Mouse (Mus musculus) lung, embryonic 15.5 days (tissue): ENCODE results near the gene Ugt1a1. TPM values are rescaled to one million over a fixed set of nuclear protein-coding genes. Genes with fewer than 3 reads are reported as not detected.

Experiments
- ATAC-seq: fragments of 200-750 bp; cut with Nextera tagmentation; 2 replicates; pipeline ENCODE4 v1.8.0; 2017; ENCODE audit warnings: moderate number of reproducible peaks, borderline replicate concordance; ENCODE audit not compliant: low FRiP score, low TSS enrichment; ENCODE audit errors: extremely low read depth
- H3K27ac ChIP-seq: fragments of 300-500 bp; sonication (generic); 2 replicates; pipeline ENCODE4 v1.5.1; 2015; ENCODE audit warnings: moderate library complexity, mild to moderate bottlenecking, inconsistent platforms
- H3K27me3 ChIP-seq: fragments of 300-500 bp; sonication (generic); 2 replicates; pipeline ENCODE4 v1.6.1; 2015; ENCODE audit warnings: inconsistent platforms
- H3K36me3 ChIP-seq: fragments of 300-500 bp; sonication (generic); 2 replicates; pipeline ENCODE4 v1.6.1; 2015; ENCODE audit warnings: inconsistent platforms
- H3K4me1 ChIP-seq: fragments of 300-500 bp; sonication (generic); 2 replicates; pipeline ENCODE4 v1.6.1; 2015; ENCODE audit warnings: inconsistent platforms
- H3K4me2 ChIP-seq: fragments of 300-500 bp; sonication (generic); 2 replicates; pipeline ENCODE4 v1.6.1; 2015; ENCODE audit warnings: inconsistent platforms, mild to moderate bottlenecking, moderate library complexity
- H3K4me3 ChIP-seq: fragments of 300-500 bp; sonication (generic); 2 replicates; pipeline ENCODE4 v1.5.1; 2015; ENCODE audit warnings: mild to moderate bottlenecking, inconsistent platforms
- H3K9ac ChIP-seq: fragments of 300-500 bp; sonication (generic); 2 replicates; pipeline ENCODE4 v1.6.1; 2015; ENCODE audit warnings: inconsistent platforms
- H3K9me3 ChIP-seq: fragments of 300-500 bp; sonication (generic); 2 replicates; pipeline ENCODE4 v1.6.1; 2016; ENCODE audit warnings: inconsistent platforms
- WGBS: fragments of 180-500 bp; shearing (Covaris S2); methylation state at CpG from one replicate; pipeline ENCODE4 v1.1.7; 2015; 5-methylcytosine and 5-hydroxymethylcytosine counted together
- polyA plus RNA-seq: library from polyadenylated mRNA; unstranded; fragments of >200 nt; fragmentation: Nextera tagmentation; extraction: Ambion mirVana; gene quantifications from 2 replicates; pipeline ENCODE4 v1.2.1, GENCODE M21; 2015

Gene Ugt1a1
- polyA plus RNA-seq, 1 experiment from 2014 or later: 0.11 TPM

DNA sequence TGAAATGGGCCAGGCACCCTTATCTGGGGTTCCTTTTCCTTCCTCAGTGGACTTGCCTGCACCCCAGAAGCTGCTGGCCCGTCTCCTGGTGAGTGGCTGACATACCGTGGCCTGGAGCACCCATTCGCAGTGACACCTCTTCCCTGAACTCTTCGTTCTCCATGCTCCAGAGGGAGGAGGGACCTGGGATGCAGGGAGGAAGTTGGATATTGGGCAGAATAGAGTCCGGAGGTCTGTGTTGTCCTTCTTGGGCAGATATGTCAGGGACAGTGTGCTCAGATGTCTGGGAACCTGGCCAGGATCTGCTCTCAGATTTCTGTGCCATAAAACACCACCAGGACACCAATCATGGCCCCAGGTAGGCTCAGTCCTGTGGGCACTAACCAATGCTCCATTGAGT, 28.3 kb downstream of the Ugt1a1 start:
- no peak for ATAC-seq
- H3K27me3 ChIP-seq: no peaks in the 10 kb centered on the region

DNA sequence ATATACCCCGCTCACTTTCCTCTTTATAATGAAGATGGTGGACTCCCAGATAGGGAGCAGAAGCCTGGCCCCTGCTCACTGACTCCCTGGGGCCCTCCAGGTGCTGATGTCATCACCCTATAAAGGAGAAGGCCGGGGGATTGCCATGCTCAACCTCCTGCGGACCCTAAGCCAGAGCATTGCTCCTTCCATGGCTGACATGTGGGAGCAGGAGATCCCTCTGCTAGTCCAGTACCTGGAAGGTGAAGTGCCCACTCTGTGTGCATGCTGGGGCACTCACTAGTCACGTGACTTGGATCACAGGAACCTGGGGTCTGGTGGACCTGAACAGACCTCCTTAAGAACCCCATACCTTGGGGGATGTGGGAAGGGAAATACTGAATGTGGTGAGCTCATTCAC, 28.8 kb downstream of the Ugt1a1 start:
- ATAC-seq: peak; percentile 8; the same call in 1 of the 2 replicates

More for the DNA sequence above, 28.3 kb downstream of the Ugt1a1 start:
- no peak overlapping the region for H3K4me3 ChIP-seq
- H3K4me2 ChIP-seq: no peak overlapping the region
- H3K4me1 ChIP-seq: no peaks in the 10 kb centered on the region
- H3K36me3 ChIP-seq: no peaks in the 10 kb centered on the region
- H3K27ac ChIP-seq: no peak overlapping the region
- peaks cover 33% of the 10 kb centered on the region; the same call in 1 of the 2 replicates for H3K9me3 ChIP-seq
- 70% methylated on average over 5 of the region's 5 CpGs for WGBS
- H3K9ac ChIP-seq: no peak overlapping the region

GRCm38 (mm10) chr1:88243861-88244260, 32.1 kb downstream of the Ugt1a1 start:
- no peaks in the 10 kb centered on the region for H3K36me3 ChIP-seq
- H3K27ac ChIP-seq: no peak overlapping the region
- H3K9me3 ChIP-seq: peaks cover 22% of the 10 kb centered on the region; the same call in 1 of the 2 replicates
- H3K4me1 ChIP-seq: no peaks in the 10 kb centered on the region
- H3K27me3 ChIP-seq: no peaks in the 10 kb centered on the region
- H3K4me2 ChIP-seq: no peak overlapping the region
- 59% methylated on average over 5 of the region's 5 CpGs for WGBS
- ATAC-seq: no peak
- H3K4me3 ChIP-seq: no peak overlapping the region
- H3K9ac ChIP-seq: no peak overlapping the region

More for the DNA sequence above, 28.8 kb downstream of the Ugt1a1 start:
- Histone ChIP-seq H3K4me3 (no peak overlapping the region), H3K9me3 (peaks cover 30% of the 10 kb centered on the region; the same call in 1 of the 2 replicates), H3K36me3 (no peaks in the 10 kb centered on the region), H3K27ac (no peak overlapping the region), H3K4me1 (no peaks in the 10 kb centered on the region), H3K9ac (no peak overlapping the region), H3K27me3 (no peaks in the 10 kb centered on the region), H3K4me2 (no peak overlapping the region)
- 64% methylated on average over 4 of the region's 4 CpGs for WGBS

DNA sequence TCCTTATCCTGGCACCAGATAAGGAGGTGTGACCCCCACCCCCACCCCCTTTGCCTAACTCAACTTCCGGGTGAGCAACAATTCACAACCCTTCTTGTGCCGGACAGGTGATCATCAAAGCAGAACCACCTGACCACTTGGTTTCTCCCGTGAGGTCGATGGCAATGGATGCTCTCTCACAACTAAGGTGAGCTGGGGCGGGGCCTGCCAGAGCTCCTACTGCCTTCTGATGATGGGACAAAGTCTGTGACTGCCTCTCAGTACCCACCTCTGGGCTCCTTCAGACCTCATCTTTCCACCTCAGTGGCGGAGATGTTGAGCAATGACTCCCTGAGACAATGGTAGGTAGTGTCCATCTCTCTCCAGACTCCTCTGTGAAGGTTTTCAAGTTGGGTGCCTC, 34.1 kb downstream of the Ugt1a1 start:
- Histone ChIP-seq H3K4me1 (no peaks in the 10 kb centered on the region), H3K9me3 (peaks cover 28% of the 10 kb centered on the region), H3K36me3 (no peaks in the 10 kb centered on the region), H3K27me3 (no peaks in the 10 kb centered on the region), H3K4me3 (no peak overlapping the region), H3K4me2 (no peak overlapping the region), H3K9ac (no peak overlapping the region), H3K27ac (no peak overlapping the region)
- 74% methylated on average over 6 of the region's 6 CpGs for WGBS
- ATAC-seq: no peak

DNA sequence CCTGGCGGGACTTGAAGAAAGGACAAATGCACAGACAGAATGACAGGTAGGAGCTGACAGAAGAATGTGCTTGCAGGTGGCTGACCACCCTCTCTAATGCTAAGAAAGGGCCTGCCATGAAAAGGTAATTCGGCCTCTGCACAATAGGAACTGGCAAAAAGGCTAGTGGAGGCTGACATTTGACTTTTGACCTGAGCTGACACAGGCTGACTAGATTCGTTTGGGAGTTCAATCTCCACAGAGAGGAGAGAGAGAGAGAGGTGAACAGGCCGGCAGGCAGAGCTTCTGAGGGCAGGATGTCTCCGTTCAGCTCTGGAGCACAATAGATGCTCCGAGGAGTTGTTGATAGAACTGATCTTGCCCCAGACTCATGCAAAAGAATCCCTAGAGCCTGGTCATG, 34.6 kb downstream of the Ugt1a1 start:
- no peak for ATAC-seq
- 47% methylated on average over 6 of the region's 6 CpGs for WGBS
- H3K36me3 ChIP-seq: no peaks in the 10 kb centered on the region
- H3K27ac ChIP-seq: no peak overlapping the region
- no peaks in the 10 kb centered on the region for H3K4me1 ChIP-seq
- no peak overlapping the region for H3K4me3 ChIP-seq
- no peak overlapping the region for H3K9ac ChIP-seq
- H3K9me3 ChIP-seq: peaks cover 25% of the 10 kb centered on the region
- no peak overlapping the region for H3K4me2 ChIP-seq
- H3K27me3 ChIP-seq: no peaks in the 10 kb centered on the region

DNA sequence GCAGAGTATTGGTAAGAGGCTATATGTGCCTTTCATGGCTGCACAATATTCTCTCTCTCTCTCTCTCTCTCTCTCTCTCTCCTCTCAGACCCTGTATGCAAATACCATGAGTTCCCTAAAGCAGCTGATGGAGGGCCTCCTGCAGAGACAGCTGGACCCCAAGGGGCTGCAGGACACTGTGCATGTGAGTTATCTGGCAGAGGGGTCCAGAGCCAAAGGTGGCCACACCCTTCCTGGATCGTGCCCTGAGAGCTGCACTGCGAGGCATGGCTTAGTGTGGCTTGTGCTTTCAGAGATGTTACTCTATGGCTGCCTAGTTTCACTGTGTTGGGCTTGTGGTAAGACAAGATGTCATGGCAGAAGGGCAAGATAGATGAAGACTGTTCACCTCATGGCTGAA, 35.9 kb downstream of the Ugt1a1 start:
- Histone ChIP-seq H3K4me3 (no peak overlapping the region), H3K4me1 (no peaks in the 10 kb centered on the region), H3K9ac (no peak overlapping the region), H3K36me3 (no peaks in the 10 kb centered on the region), H3K27me3 (no peaks in the 10 kb centered on the region), H3K9me3 (peaks cover 23% of the 10 kb centered on the region), H3K4me2 (no peak overlapping the region), H3K27ac (no peak overlapping the region)
- no peak for ATAC-seq
- WGBS: 45% methylated on average over 2 of the region's 2 CpGs

- no peaks in the 10 kb centered on the region for H3K4me1 ChIP-seq
- H3K36me3 ChIP-seq: no peaks in the 10 kb centered on the region
- peak; percentile 4; the same call in 1 of the 2 replicates for ATAC-seq
- no peak overlapping the region for H3K4me3 ChIP-seq
- H3K9me3 ChIP-seq: peaks cover 19% of the 10 kb centered on the region
- H3K27me3 ChIP-seq: no peaks in the 10 kb centered on the region
- 64% methylated on average over 4 of the region's 4 CpGs for WGBS
- no peak overlapping the region for H3K4me2 ChIP-seq
- H3K9ac ChIP-seq: no peak overlapping the region
- no peak overlapping the region for H3K27ac ChIP-seq
Observed at GRCm38 (mm10) chr1:88248658-88249057, 36.9 kb downstream of the Ugt1a1 start.

GRCm38 (mm10) chr1:88249596-88249995, 37.8 kb downstream of the Ugt1a1 start:
- Histone ChIP-seq H3K4me3 (no peak overlapping the region), H3K4me2 (no peak overlapping the region), H3K9me3 (peaks cover 19% of the 10 kb centered on the region), H3K9ac (no peak overlapping the region), H3K27ac (no peak overlapping the region), H3K4me1 (no peaks in the 10 kb centered on the region), H3K27me3 (no peaks in the 10 kb centered on the region), H3K36me3 (no peaks in the 10 kb centered on the region)
- no peak for ATAC-seq
- 72% methylated on average over 7 of the region's 7 CpGs for WGBS

DNA sequence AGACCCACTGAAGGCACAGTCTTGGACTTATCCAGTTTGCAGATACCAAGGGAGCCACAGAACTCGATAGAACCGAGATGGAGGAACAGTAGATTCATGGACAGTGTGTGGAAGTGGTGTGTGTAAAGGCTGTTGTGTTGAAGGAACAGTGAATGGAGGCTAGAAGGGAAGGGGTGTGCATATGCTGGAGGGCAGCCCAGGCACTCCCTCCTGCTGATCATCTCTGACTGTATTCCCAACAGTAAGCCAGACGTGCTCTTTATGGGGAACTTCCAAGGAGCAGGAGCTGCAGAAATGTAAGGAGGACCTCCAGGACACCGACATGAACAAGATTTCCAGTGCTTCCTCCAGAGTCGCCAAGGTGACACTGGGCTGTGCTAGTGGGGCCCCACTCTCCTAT, 38.3 kb downstream of the Ugt1a1 start:
- Histone ChIP-seq H3K27me3 (no peaks in the 10 kb centered on the region), H3K36me3 (no peaks in the 10 kb centered on the region), H3K4me1 (no peaks in the 10 kb centered on the region), H3K4me2 (no peak overlapping the region), H3K27ac (no peak overlapping the region), H3K9me3 (peaks cover 19% of the 10 kb centered on the region), H3K9ac (no peak overlapping the region), H3K4me3 (no peak overlapping the region)
- no peak for ATAC-seq
- 78% methylated on average over 5 of the region's 5 CpGs for WGBS

DNA sequence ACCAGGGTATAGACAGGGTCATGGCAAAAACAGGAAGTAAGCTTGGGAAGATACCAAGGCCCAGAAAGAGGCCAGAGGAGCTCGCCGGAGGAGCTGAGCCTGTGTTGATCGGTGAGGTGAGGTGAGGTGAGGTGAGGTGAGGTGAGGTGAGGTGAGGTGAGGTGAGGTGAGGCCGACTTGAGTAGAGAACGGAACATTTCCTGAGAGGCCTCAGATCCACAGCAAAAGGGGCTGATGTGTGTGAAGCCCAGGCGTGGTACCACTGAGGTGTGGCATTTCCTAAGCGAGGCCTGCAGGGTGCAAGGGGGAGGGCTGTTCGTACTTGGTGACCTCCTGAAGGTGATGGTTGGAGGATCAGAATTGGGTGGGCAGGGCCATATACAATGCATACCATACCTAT, 41.3 kb downstream of the Ugt1a1 start:
- H3K4me2 ChIP-seq: no peak overlapping the region
- no peak overlapping the region for H3K27ac ChIP-seq
- H3K4me1 ChIP-seq: no peaks in the 10 kb centered on the region
- no peak overlapping the region for H3K4me3 ChIP-seq
- ATAC-seq: no peak
- WGBS: 72% methylated on average over 8 of the region's 8 CpGs
- H3K9me3 ChIP-seq: peaks cover 19% of the 10 kb centered on the region
- no peaks in the 10 kb centered on the region for H3K36me3 ChIP-seq
- no peaks in the 10 kb centered on the region for H3K27me3 ChIP-seq
- H3K9ac ChIP-seq: no peak overlapping the region

DNA sequence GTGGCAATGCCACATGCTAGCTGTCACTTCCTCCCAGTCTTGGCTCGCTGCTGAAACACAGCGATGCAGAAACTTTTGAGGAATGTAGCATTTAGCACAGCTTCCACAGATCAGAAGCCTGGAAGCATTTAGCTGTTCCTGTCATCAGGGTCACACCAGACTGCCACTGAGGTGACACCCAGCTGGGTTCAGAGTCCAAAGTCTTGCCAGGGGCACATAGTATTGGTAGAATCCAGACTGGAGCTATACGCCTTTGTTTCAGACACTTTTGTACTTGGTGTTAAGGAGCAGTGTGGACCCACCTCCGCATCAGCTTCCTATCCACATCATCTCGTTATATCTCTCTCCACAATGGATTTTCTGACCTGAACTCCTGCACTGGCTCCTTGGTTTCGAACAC, 41.8 kb downstream of the Ugt1a1 start:
- H3K27ac ChIP-seq: no peak overlapping the region
- no peak for ATAC-seq
- H3K4me1 ChIP-seq: no peaks in the 10 kb centered on the region
- H3K4me2 ChIP-seq: no peak overlapping the region
- H3K27me3 ChIP-seq: no peaks in the 10 kb centered on the region
- H3K36me3 ChIP-seq: no peaks in the 10 kb centered on the region
- no peak overlapping the region for H3K4me3 ChIP-seq
- H3K9me3 ChIP-seq: peaks cover 19% of the 10 kb centered on the region
- 69% methylated on average over 6 of the region's 6 CpGs for WGBS
- no peak overlapping the region for H3K9ac ChIP-seq

DNA sequence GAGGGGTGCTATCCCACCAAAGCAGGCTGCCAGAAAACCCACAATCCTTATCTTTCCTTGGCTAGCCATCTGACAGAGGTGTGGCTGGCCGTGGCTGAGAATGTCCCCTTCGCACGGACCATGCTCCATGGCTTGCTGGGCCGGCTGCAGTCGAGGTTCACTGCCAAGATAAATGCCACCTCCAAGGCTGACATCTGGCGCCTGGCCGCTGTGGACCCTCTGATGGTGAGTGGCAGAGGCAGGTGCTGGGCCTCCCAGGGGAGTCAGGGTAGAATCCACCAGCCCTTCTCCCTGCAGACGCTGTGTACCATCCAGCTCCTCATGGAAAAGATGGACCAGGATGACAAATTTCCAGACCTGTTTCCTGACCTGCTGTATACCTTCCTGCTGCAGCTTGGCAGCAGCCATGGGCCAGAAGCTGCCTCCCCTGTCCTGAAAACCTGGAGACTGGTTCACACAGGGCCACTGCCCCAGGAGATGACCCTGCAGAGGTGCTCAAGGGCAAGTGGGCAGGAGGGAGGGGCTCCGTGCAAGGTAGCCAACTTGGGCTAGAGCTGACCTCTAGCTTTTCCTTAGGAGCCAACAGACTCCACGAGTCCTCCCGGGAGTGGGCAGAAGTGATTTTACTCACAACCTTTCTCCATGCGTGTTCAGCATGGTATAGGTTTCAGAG, 43.2 kb downstream of the Ugt1a1 start:
- Histone ChIP-seq H3K4me3 (no peak overlapping the region), H3K4me1 (no peaks in the 10 kb centered on the region), H3K36me3 (peaks cover 4% of the 10 kb centered on the region; the same call in 1 of the 2 replicates), H3K27me3 (no peaks in the 10 kb centered on the region), H3K4me2 (no peak overlapping the region), H3K27ac (no peak overlapping the region), H3K9me3 (peaks cover 8% of the 10 kb centered on the region), H3K9ac (no peak overlapping the region)
- WGBS: 83% methylated on average over 12 of the region's 12 CpGs
- no peak for ATAC-seq
